Mouse (Mus musculus) CH12.LX (cell line): Measurements from ENCODE around the gene Cpxm1.

Source experiments
- CTCF ChIP-seq, 2 experiments: IDR thresholded peaks in 1 of 2; conservative IDR thresholded peaks in 1 of 2; 2 replicates each; pipeline ENCODE4 v1.5.1; 2011 to 2012; ENCODE audit warnings: low read depth in 2 of 2, low read length in 2 of 2, improper control_type of control experiment in 1 of 2, inconsistent platforms in 1 of 2, mild to moderate bottlenecking in 1 of 2, moderate library complexity in 1 of 2
- EP300 ChIP-seq: IDR thresholded peaks from 2 replicates; pipeline ENCODE4 v1.6.1; 2011; ENCODE audit warnings: low read length, improper control_type of control experiment
- MAX ChIP-seq: IDR thresholded peaks from 2 replicates; pipeline ENCODE4 v1.6.1; 2011; ENCODE audit warnings: low read length, improper control_type of control experiment
- RAD21 ChIP-seq: IDR thresholded peaks from 2 replicates; pipeline ENCODE4 v1.6.1; 2011; ENCODE audit warnings: low read depth, mild to moderate bottlenecking, low read length, improper control_type of control experiment, moderate library complexity

DNA sequence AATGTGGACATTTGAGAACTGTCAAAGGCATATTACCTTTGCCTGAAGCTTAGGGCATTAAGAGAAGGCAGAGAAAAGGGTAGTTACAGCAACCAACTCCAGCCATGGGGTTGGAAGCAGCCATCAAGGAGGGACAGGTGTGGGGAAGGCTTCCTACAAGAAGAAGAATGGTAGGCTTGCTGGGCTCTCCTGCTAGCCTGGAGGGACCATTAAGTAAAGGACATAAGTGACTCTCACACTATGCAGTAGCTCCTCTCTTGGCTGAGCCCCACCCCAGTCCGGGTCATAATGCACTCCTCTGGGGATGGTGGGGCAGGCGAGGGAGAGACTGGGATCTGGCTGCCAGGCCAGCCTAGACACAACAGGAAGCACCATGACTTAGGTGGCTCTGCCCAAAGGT lies 8.8 kb upstream of the Cpxm1 start, which contains the start of gene Tmem239:
- TF ChIP-seq EP300 = no peak
- no peak for TF ChIP-seq RAD21
- TF ChIP-seq MAX = no peak
- TF ChIP-seq CTCF (conservative IDR thresholded peaks at IDR 0.05 in 1 of 2, IDR thresholded peaks at IDR 0.05 in 1 of 2; ENCODE audit: low read depth in 2 of 2, low read length in 2 of 2) = no peak
